Mouse (Mus musculus) B cell, adult 2 months (primary cell): ENCODE measurements at regions not wholly inside any gene's neighbourhood (a gene's known extent, or its start where the extent isn't known, plus 50 kb on each side); places are given as distances from the start of the nearest gene placed in this dataset.

Experiments used
- DNase-seq, 2 experiments: peaks; one replicate each; pipeline ENCODE4 v3.0.0; 2022

DNA sequence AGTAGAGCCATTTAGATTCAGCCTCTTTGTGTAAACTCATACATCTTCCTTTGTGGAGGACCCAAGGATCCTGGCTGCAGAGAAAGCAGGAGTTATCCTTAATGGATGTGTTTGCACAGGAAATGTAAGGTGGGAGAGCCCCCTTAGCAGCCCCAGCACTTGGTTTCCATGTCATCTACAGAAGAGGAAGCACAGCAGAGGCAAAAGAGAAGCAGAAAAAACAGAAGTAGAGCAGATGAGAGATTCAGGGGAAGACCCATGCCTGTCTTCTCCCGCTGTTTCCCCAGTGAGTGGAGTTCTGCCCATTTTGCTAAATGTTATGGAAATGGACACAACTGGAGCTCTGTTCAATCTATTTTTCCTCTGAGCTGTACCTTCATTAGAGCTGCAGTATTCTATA, 57.8 kb upstream of the Dgkh start:
- DNase-seq = peak in 1 of 2 experiments; percentile 6

DNA sequence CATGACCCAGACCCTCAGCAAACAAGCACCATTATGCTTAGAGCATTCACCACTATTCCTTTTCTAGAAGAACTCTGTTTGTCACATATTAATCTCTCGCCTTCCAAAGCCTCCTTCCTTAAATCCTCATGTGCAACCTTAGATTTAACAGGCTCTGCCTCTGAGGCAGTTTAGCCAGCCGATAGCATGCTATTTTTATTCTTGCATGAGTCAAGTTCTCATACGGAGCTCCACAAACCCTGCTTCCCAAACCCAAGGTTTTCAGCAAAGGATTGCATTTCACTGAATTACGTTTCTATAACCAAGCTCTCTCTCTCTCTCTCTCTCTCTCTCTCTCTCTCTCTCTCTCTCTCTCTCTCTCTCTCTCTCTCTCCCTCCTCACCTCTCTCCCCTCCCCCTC, 52.1 kb upstream of the Vwa8 start:
- no peak for DNase-seq

DNA sequence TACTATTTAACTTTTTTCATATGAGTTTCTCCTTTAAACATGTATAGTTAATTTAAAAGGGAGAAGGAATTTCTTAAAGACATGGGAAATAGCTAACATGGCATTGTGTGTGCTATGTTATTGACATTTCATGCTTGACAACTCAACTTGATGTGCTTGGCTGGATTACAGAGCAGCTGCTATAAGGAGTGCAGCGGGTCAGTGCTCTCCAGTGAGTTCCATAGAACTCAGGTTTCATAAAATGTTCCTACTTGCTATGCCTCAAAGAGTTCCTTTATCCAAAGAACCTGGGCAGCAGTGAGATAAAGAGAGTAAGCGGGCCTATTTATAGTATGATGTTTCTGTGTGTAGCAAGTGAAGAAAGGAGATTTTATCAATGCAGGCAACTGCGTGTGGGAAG, 50.4 kb upstream of the Vwa8 start:
- no peak for DNase-seq
